Mouse (Mus musculus) bone marrow macrophage, adult 2 months (primary cell): ENCODE data around the gene Plac8. TPM values are rescaled to one million over a fixed set of nuclear protein-coding genes. Genes with fewer than 3 reads are reported as not detected.

Source experiments
- H3K27ac ChIP-seq: 2 replicates; pipeline ENCODE4 v1.5.1; 2012; ENCODE audit warnings: low read depth, low read length; ENCODE audit not compliant: insufficient read depth
- H3K4me1 ChIP-seq: 2 replicates; pipeline ENCODE4 v1.6.1; 2012; ENCODE audit warnings: low read length; ENCODE audit not compliant: control insufficient read depth, insufficient read depth
- H3K4me3 ChIP-seq: 2 replicates; pipeline ENCODE4 v1.5.1; 2012; ENCODE audit warnings: mild to moderate bottlenecking, low read length, moderate library complexity; ENCODE audit not compliant: insufficient read depth
- CTCF ChIP-seq: IDR thresholded peaks from 2 replicates; pipeline ENCODE4 v1.5.1; 2012; ENCODE audit warnings: low read depth, mild to moderate bottlenecking, low read length, moderate library complexity
- POLR2A ChIP-seq: IDR thresholded peaks from 2 replicates; pipeline ENCODE4 v1.6.1; 2012; ENCODE audit warnings: mild to moderate bottlenecking, low read depth, low read length, borderline replicate concordance
- polyA plus RNA-seq: library from polyadenylated mRNA; stranded (reverse); fragments of >200 nt; gene quantifications from 2 replicates; pipeline ENCODE4 v1.2.4, GENCODE M21; 2012; ENCODE audit not compliant: missing spikeins, insufficient read depth, insufficient read length

Plac8 gene
- polyA plus RNA-seq, 1 experiment: 3.5 TPM

- TF ChIP-seq CTCF (no peak), POLR2A (no peak)
- H3K27ac ChIP-seq: no peak overlapping the region
- no peak overlapping the region for H3K4me3 ChIP-seq
- H3K4me1 ChIP-seq: no peaks in the 10 kb centered on the region
These were observed 22.7 kb downstream of the Plac8 start for GRCm38 (mm10) chr5:100549311-100549710.

DNA sequence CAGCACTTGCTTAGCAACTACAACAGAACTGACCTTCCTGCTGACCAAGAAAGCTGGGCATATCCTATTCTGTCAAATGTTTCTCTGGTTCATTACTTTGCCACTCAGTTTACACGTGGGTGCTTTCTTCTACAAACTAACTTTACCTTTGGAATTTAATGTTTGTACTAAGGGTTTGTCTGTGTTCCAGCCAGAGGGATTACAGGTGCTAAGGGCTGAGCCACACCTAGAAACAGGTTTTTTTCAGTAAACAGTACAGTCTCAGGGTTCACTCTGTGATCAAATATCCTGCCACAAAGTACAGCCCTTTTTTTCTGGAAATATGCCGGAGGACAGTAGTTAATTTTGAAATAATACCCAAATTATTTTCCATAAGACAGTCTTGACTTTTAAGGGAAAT lies 23.8 kb downstream of the Plac8 start:
- TF ChIP-seq CTCF: no peak
- TF ChIP-seq POLR2A: no peak
- Histone ChIP-seq H3K4me1 (no peaks in the 10 kb centered on the region), H3K27ac (no peak overlapping the region), H3K4me3 (no peak overlapping the region)

GRCm38 (mm10) chr5:100546294-100547080 lies 25.6 kb downstream of the Plac8 start:
- no peaks in the 10 kb centered on the region for H3K4me1 ChIP-seq
- no peak overlapping the region for H3K27ac ChIP-seq
- H3K4me3 ChIP-seq: no peak overlapping the region
- no peak for TF ChIP-seq POLR2A
- TF ChIP-seq CTCF: 0 out of 2 replicates have a peak, but pooled peaks have one; percentile 9

- H3K27ac ChIP-seq: no peak overlapping the region
- H3K4me3 ChIP-seq: no peak overlapping the region
- TF ChIP-seq POLR2A: no peak
- H3K4me1 ChIP-seq: no peaks in the 10 kb centered on the region
These were observed 35.4 kb downstream of the Plac8 start for GRCm38 (mm10) chr5:100536638-100537037.

GRCm38 (mm10) chr5:100535826-100536225 lies 36.2 kb downstream of the Plac8 start:
- H3K4me1 ChIP-seq: no peaks in the 10 kb centered on the region
- no peak overlapping the region for H3K27ac ChIP-seq
- H3K4me3 ChIP-seq: no peak overlapping the region
- TF ChIP-seq POLR2A (no peak), CTCF (no peak)

GRCm38 (mm10) chr5:100526164-100526563 lies 45.9 kb downstream of the Plac8 start:
- no peak for TF ChIP-seq POLR2A
- no peak for TF ChIP-seq CTCF
- Histone ChIP-seq H3K4me1 (peaks cover 39% of the 10 kb centered on the region), H3K27ac (peak overlapping the region; percentile 0; the same call in 1 of the 2 replicates), H3K4me3 (no peak overlapping the region)

- TF ChIP-seq CTCF (no peak), POLR2A (no peak)
- peak overlapping the region; percentile 27; the same call in 1 of the 2 replicates for H3K4me3 ChIP-seq
- peaks cover 39% of the 10 kb centered on the region for H3K4me1 ChIP-seq
- H3K27ac ChIP-seq: peak overlapping the region; percentile 90
These were observed 46.4 kb downstream of the Plac8 start for GRCm38 (mm10) chr5:100525620-100526019.

DNA sequence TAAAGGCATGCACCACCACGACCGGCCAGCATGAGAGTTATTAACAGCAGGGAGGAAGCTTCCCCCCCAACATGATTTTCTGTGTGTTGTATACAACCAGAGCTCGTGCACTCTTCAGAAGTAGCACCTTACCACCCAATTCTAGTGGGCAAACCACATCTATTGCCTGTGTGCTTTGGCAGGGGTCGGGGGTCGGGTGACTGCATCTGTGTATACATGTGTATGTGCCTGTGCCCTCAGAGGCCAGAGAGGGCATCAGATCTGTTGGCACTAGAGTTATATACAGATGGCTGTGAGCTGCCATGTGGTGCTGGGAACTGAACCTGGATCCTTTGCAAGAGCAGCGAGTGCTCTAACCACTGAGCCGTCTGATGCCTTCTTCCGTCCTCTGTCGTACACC lies 47.1 kb downstream of the Plac8 start:
- H3K4me1 ChIP-seq: peaks cover 46% of the 10 kb centered on the region
- TF ChIP-seq CTCF (no peak), POLR2A (no peak)
- 0 out of 2 replicates have a peak overlapping the region, but pooled peaks have one; percentile 27 for H3K27ac ChIP-seq
- H3K4me3 ChIP-seq: no peak overlapping the region

GRCm38 (mm10) chr5:100523331-100523730 lies 48.7 kb downstream of the Plac8 start:
- Histone ChIP-seq H3K4me1 (peaks cover 46% of the 10 kb centered on the region), H3K27ac (no peak overlapping the region)

DNA sequence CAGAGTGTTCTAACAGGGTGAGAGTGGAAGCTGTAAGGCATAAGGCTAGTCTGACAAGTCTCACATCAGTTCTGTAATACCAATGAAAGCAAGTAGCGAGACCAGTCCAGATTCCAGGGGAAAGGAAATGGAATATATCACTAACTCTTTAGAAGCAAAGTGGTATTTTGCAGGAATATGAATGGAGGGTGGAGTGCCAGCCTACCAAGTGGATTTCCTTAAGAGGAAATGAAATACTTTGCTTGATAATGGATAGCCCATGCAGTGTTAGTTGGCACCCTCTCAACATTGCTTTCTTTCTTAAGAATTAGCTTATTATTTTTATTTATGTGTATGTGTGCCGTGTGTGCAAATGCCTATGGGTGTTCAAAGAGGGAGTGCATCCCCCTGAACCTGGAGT lies 51.8 kb downstream of the Plac8 start:
- TF ChIP-seq POLR2A: no peak
- no peak for TF ChIP-seq CTCF
- H3K4me3 ChIP-seq: no peak overlapping the region
- H3K27ac ChIP-seq: no peak overlapping the region
- H3K4me1 ChIP-seq: peaks cover 41% of the 10 kb centered on the region

More at GRCm38 (mm10) chr5:100523331-100523730, 48.7 kb downstream of the Plac8 start:
- no peak overlapping the region for H3K4me3 ChIP-seq
- TF ChIP-seq POLR2A (no peak), CTCF (no peak)

DNA sequence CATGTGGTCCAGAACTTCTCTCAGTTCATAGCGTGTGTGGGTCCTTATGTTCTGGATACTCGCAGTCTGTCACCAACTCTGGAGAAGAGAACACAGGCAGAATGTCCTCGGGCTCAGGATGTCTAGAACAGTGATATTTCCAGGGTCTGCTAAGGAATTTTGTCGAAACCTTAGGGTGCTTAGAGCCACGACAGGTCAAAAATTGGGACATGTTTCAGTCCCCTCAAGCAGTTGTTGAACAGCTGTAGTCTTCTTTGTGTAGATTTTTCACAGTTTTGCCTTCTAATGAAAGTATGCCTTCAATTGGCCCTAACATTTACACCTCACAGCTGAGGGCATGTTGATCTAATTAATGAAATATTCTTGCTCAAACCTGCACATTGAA lies 53.0 kb downstream of the Plac8 start:
- H3K4me3 ChIP-seq: peak overlapping the region; percentile 93
- peaks cover 35% of the 10 kb centered on the region for H3K4me1 ChIP-seq
- H3K27ac ChIP-seq: peak overlapping the region; percentile 72; the same call in 1 of the 2 replicates
- TF ChIP-seq POLR2A (no peak), CTCF (no peak)
